Mouse (Mus musculus) E14TG2a.4 (cell line): ENCODE measurements around the gene Gm5105.

Source experiments
- CTCF ChIP-seq: conservative IDR thresholded peaks from 2 replicates; pipeline ENCODE4 v1.5.1; 2014; ENCODE audit warnings: low read length
- NANOG ChIP-seq: IDR thresholded peaks from 2 replicates; pipeline ENCODE4 v1.6.1; 2014; ENCODE audit warnings: borderline replicate concordance, low read length, mixed read lengths

DNA sequence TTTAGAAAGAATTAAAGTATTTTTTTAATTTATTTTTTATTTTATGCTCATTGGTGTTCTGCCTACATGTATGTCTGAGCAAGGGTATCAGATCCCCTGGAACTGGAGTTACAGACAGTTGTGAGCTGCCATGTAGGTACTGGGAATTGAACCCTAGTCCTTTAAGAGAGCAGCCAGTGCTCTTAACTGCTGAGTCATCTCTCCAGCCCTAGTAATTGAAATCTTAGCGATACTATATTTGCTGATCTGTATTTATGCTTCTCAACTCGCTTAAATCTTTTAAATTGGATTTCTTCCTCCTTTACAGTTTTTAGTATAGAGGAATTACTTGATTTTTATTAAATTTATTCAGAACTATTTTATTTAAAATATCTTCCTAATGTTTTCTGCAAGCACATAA is 26.2 kb downstream of the Gm5105 start:
- no peak for TF ChIP-seq CTCF
- TF ChIP-seq NANOG = no peak
